Mouse (Mus musculus) limb, embryonic 11.5 days (tissue): ENCODE results near the gene 1500009C09Rik. TPM values are rescaled to one million over a fixed set of nuclear protein-coding genes. Genes with fewer than 3 reads are reported as not detected.

Experiments
- ATAC-seq: fragments of 200-750 bp; cut with Nextera tagmentation; 2 replicates; pipeline ENCODE4 v1.8.0; 2017; ENCODE audit warnings: low read depth; ENCODE audit not compliant: insufficient number of reproducible peaks, low FRiP score, low TSS enrichment
- DNase-seq: peaks from one replicate; pipeline ENCODE4 v3.0.0-alpha.2; 2015; ENCODE audit warnings: low spot score
- H3K27ac ChIP-seq: fragments of 300-500 bp; sonication (generic); replicated peaks from 2 replicates; pipeline ENCODE4 v1.5.1; 2014; ENCODE audit warnings: low read depth, mild to moderate bottlenecking, low read length
- H3K27me3 ChIP-seq: fragments of 300-500 bp; sonication (generic); 2 replicates; pipeline ENCODE4 v1.6.1; 2014; ENCODE audit warnings: mild to moderate bottlenecking, low read length, mixed read lengths; ENCODE audit not compliant: control insufficient read depth, insufficient read depth
- H3K36me3 ChIP-seq: fragments of 300-500 bp; sonication (generic); 2 replicates; pipeline ENCODE4 v1.6.1; 2014; ENCODE audit warnings: mild to moderate bottlenecking, low read length, moderate library complexity, mixed read lengths; ENCODE audit not compliant: control insufficient read depth, insufficient read depth
- H3K4me1 ChIP-seq: fragments of 300-500 bp; sonication (generic); 2 replicates; pipeline ENCODE4 v1.6.1; 2014; ENCODE audit warnings: low read length, mixed read lengths; ENCODE audit not compliant: control insufficient read depth, insufficient read depth
- H3K4me2 ChIP-seq: fragments of 300-500 bp; sonication (generic); 2 replicates; pipeline ENCODE4 v1.6.1; 2014; ENCODE audit warnings: low read depth, mild to moderate bottlenecking, moderate library complexity; ENCODE audit not compliant: severe bottlenecking
- H3K4me3 ChIP-seq: fragments of 300-500 bp; sonication (generic); 2 replicates; pipeline ENCODE4 v1.5.1; 2014; ENCODE audit warnings: low read depth, low read length
- H3K9ac ChIP-seq: fragments of 300-500 bp; sonication (generic); 2 replicates; pipeline ENCODE4 v1.6.1; 2014; ENCODE audit warnings: mild to moderate bottlenecking, low read length
- H3K9me3 ChIP-seq: fragments of 300-500 bp; sonication (generic); 2 replicates; pipeline ENCODE4 v1.6.1; 2016; ENCODE audit warnings: low read length; ENCODE audit not compliant: control insufficient read depth
- WGBS: fragments of 180-500 bp; shearing (Covaris S2); extraction: QIAGEN DNeasy Blood & Tissue Kit; methylation state at CpG from one replicate; pipeline ENCODE4 v1.1.7; 2014; 5-methylcytosine and 5-hydroxymethylcytosine counted together
- polyA plus RNA-seq: library from polyadenylated mRNA; unstranded; fragments of >200 nt; fragmentation: Nextera tagmentation; extraction: Ambion mirVana; gene quantifications from 2 replicates; pipeline ENCODE4 v1.2.1, GENCODE M21; 2014

The 1500009C09Rik gene
- polyA plus RNA-seq, 1 experiment from 2014 or later: not detected

DNA sequence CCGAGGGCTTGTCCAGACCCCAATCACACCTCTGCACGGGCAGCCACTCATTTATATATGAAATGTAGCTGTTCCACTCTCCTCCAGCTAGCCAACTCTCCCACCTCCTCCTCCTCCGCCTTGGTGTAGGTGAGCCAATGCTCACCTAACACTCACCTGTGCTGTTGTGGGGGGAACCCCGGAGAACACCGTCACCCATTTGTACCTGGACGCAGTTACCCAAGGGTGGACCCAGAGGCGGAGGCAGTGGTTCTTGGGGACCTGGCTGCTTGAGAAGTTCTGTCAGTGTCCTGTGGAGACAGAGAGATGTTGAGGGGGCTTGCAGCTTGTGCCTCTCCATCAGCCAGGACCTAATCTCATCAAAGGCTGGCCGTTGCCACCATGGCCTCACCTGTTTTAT, 43.9 kb upstream of the 1500009C09Rik start:
- Histone ChIP-seq H3K9ac (no peak overlapping the region), H3K27me3 (peaks cover 80% of the 10 kb centered on the region), H3K4me1 (0 out of 2 replicates have a peak, but pooled peaks cover 13% of the 10 kb centered on the region), H3K27ac (no peak overlapping the region), H3K36me3 (peaks cover 10% of the 10 kb centered on the region), H3K4me3 (no peak overlapping the region), H3K9me3 (no peaks in the 10 kb centered on the region), H3K4me2 (no peak overlapping the region)
- ATAC-seq (no peak), DNase-seq (no peak)
- WGBS: 82% methylated on average over 8 of the region's 8 CpGs

DNA sequence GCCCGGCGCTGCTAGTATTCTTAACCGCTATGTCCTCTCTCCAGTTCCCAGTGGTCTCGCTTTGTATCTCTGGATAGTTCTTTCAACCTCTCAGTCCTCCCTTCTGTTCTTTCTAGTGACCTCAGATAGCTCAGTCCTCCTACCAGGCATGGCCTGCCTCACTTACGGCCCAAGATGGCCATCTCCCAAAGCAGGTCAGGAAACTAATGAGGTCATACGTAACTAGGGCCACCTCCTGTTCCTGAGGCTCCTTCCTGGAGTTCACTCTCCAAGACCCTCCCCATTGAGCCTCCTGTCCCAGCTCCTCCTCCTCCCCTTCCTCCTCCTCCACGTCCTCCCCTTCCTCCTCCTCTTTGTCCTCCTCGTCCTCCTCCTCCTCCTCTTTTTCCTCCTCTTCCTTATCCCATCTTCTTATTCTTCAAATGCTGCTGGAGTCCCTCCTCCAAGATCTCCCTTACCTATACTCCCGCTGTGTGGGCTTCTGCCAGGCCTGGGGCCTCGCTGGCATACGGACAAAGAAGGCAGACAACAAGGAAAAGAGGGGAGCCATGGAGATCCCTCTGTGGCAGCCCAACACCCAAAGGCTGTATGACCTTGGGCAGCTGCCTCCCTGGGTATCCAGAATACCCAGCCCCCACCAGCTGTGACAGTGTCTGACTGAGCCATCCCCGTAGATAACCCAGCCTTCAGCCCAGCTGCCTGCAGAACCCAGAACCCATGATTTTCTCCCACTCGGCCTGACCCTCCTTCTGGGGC, 42.7 kb upstream of the 1500009C09Rik start:
- H3K4me1 ChIP-seq: 0 out of 2 replicates have a peak, but pooled peaks cover 13% of the 10 kb centered on the region
- H3K27me3 ChIP-seq: peaks cover 88% of the 10 kb centered on the region
- ATAC-seq: no peak
- no peak for DNase-seq
- H3K36me3 ChIP-seq: 0 out of 2 replicates have a peak, but pooled peaks cover 4% of the 10 kb centered on the region
- no peak overlapping the region for H3K4me2 ChIP-seq
- WGBS: 76% methylated on average over 13 of the region's 13 CpGs
- no peaks in the 10 kb centered on the region for H3K9me3 ChIP-seq
- no peak overlapping the region for H3K9ac ChIP-seq
- no peak overlapping the region for H3K27ac ChIP-seq
- no peak overlapping the region for H3K4me3 ChIP-seq

DNA sequence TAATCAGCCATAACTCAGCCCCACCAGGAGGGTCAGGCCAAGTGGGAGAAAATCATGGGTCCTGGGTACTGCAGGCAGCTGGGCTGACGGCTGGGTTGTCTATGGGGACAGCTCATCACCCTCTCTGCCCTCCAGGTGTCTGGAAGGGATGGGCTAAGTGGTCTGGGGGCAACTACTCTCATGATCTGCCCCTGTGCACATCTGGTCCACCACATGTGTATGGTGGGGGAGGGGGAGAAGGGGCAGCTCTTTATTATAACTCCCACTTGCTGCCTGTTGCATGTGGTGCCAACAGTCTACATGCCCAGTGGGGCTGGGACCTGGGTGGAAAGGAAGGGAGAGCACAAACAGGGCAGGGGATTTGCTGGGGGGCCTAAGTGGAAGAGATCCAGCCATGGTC, 41.4 kb upstream of the 1500009C09Rik start:
- peaks cover 93% of the 10 kb centered on the region for H3K27me3 ChIP-seq
- H3K9ac ChIP-seq: no peak overlapping the region
- H3K4me1 ChIP-seq: 0 out of 2 replicates have a peak, but pooled peaks cover 13% of the 10 kb centered on the region
- H3K27ac ChIP-seq: no peak overlapping the region
- DNase-seq: no peak
- no peaks in the 10 kb centered on the region for H3K9me3 ChIP-seq
- no peak overlapping the region for H3K4me3 ChIP-seq
- no peaks in the 10 kb centered on the region for H3K36me3 ChIP-seq
- H3K4me2 ChIP-seq: no peak overlapping the region
- 35% methylated on average over 1 of the region's 1 CpGs for WGBS
- no peak for ATAC-seq

DNA sequence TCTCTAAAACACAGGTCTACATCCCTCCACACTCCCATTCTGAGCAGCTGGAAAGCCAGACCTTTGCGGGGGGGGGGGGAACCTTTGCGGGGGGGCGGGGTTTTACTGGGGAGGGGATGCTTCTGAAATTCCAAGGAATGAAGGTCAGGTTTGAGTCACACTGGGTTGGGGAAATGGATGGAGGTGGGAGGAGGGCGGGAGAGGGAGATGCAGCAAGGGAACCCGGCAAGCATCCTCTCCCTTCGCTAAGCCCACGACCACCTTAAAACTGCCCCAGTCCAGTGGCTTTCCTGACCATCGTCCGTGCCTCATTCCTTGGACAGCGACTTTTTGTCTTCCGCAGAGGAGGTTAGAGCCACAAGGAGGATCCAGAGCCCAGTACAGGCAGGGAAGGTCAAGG, 40.9 kb upstream of the 1500009C09Rik start:
- ATAC-seq: no peak
- Histone ChIP-seq H3K27me3 (peaks cover 93% of the 10 kb centered on the region), H3K9ac (no peak overlapping the region), H3K4me2 (no peak overlapping the region; the same call in 1 of the 2 replicates), H3K4me1 (0 out of 2 replicates have a peak, but pooled peaks cover 13% of the 10 kb centered on the region), H3K4me3 (peak overlapping the region; percentile 34; the same call in 1 of the 2 replicates), H3K27ac (no peak overlapping the region), H3K36me3 (no peaks in the 10 kb centered on the region), H3K9me3 (no peaks in the 10 kb centered on the region)
- WGBS: 2% methylated on average over 11 of the region's 11 CpGs
- DNase-seq: no peak

DNA sequence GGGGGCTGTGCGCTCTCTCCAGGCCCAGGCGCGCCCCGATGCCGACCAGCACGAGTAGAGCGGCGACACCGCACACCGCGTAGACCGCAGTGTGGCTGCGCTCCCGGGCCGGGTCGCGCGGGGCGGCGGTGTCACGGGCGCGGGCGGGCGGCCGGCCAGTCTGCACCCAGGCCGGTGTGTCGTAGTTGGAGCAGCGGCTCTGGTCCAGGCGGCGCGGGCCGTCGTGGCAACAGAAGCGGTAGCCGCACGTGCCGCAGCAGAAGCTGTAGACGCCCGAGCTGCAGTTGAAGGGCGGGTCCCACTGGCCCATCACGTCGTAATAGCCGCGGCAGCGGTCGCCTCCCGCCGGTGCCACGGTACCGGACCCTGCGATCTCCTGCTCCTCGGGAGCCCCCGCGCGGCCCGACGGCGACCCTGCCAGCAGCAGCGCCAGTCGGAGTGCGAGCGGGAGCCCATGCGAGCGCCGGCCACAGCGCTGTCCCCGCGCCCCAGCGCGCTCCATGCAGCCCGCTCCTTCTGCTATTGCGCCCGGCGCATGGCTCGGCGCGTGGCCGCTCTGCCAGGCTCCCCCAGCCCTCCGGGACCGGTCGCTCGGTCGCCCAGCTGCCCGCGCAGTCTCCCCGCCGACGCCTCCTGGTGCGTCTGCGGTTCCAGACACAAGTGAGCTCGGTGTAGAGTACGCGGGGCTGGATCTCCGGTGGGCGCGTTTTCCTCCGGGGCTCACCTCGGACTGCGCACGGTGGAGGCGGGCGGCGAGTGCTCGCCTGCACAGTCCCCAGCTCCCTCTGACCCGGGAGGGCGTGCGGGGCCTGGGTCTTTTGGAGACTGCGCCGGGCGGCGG, 40.1 kb upstream of the 1500009C09Rik start:
- peak; percentile 50; the same call in 1 of the 2 replicates for ATAC-seq
- Histone ChIP-seq H3K9ac (peak overlapping the region; percentile 13; the same call in 1 of the 2 replicates), H3K4me2 (peak overlapping the region; percentile 76), H3K36me3 (no peaks in the 10 kb centered on the region), H3K4me3 (peak overlapping the region; percentile 34), H3K4me1 (0 out of 2 replicates have a peak, but pooled peaks cover 10% of the 10 kb centered on the region), H3K27ac (no peak overlapping the region), H3K27me3 (peaks cover 87% of the 10 kb centered on the region), H3K9me3 (no peaks in the 10 kb centered on the region)
- DNase-seq: peak; percentile 62
- under 1% methylated on average over 104 of the region's 112 CpGs for WGBS

DNA sequence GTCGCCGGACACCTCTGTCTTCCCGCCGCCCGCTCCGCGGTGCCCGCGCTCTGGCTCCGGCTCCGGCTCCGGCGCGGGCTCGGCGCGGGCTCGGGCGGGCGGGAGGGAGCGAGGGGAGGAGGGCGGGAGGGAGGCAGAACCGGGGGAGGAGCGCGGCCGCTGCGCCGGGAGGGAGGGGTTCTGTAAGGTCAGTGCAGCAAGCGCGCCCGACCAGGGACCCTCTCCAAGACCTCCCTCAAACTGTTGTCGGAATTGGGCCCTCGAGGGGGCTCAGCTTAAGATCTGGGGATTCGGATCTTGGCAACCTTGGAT, 39.5 kb upstream of the 1500009C09Rik start, which contains the start of gene Shisa8:
TSS of gene Shisa8 (minus strand) at position 64 of the 312 bp plus-strand sequence.
- 0% methylated on average over 23 of the region's 34 CpGs for WGBS
- peaks cover 81% of the 10 kb centered on the region for H3K27me3 ChIP-seq

DNA sequence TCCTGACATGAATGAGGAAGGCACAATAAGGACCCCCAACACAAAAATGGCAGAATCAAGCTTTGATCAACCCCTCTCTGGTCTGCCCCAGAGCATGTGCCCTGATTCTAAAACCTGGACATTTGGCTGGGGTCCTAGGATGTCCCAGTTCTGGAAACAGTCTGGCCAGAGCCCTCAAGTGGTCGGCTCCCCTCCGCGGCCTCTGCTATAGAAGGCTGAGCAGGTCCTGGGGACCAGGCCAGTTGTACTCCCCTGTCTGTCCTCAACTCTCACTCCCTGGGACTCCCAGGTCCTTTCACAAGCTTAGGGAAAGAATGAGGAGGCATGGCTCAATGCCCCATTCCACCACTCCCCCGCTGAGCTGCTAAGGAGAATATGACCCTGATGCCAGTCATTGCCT, 39.0 kb upstream of the 1500009C09Rik start:
- Histone ChIP-seq H3K27ac (no peak overlapping the region), H3K9me3 (no peaks in the 10 kb centered on the region), H3K27me3 (peaks cover 76% of the 10 kb centered on the region), H3K4me3 (no peak overlapping the region), H3K4me2 (no peak overlapping the region), H3K36me3 (no peaks in the 10 kb centered on the region), H3K9ac (no peak overlapping the region), H3K4me1 (0 out of 2 replicates have a peak, but pooled peaks cover 7% of the 10 kb centered on the region)
- DNase-seq: no peak
- ATAC-seq: no peak
- WGBS: 13% methylated on average over 4 of the region's 4 CpGs

More for the DNA sequence above, 39.5 kb upstream of the 1500009C09Rik start, which contains the start of gene Shisa8:
- Histone ChIP-seq H3K36me3 (no peaks in the 10 kb centered on the region), H3K9me3 (no peaks in the 10 kb centered on the region), H3K9ac (peak within 1 kb of the TSS; percentile 13; the same call in 1 of the 2 replicates), H3K4me1 (0 out of 2 replicates have a peak, but pooled peaks cover 7% of the 10 kb centered on the region), H3K4me3 (peak within 1 kb of the TSS; percentile 34), H3K27ac (no peak within 1 kb of the TSS), H3K4me2 (peak within 1 kb of the TSS; percentile 76)
- DNase-seq (peak; percentile 50), ATAC-seq (no peak)

DNA sequence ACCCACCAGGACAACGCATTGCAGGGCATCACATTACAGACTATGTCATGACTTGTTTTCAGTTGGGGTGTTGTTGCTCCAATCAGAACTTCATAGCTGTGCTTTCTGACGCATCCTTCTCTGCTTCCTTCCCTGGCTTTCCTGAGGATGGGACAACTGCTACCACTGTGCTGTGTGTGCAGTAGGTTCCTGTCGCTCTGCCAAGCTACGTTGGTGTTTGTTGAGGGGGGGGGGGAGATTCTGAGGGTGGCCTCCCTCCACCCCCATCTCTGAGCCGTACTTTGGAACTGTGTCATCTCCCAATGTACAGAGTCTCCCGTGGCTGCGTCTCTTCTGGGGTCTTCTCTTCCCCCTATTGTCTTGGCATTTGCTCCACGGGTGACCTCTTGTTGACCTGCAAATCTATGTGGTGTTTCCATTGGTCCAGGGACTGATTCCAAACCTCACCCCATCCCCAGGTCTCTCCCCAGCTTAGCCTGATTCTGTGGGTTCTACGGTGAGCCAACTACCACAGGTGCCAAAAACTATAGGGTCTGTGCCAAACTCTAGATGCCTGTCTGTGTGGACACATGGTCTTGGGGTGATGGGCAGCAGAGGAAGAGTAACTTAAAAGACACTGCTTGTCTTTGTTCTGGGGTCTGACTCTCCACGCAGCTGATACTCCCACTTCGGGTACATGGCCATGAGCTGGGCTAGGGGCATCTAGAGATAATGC, 36.7 kb upstream of the 1500009C09Rik start:
- no peak for ATAC-seq
- H3K4me2 ChIP-seq: no peak overlapping the region
- H3K27me3 ChIP-seq: peaks cover 55% of the 10 kb centered on the region
- no peak overlapping the region for H3K9ac ChIP-seq
- no peak overlapping the region for H3K4me3 ChIP-seq
- no peaks in the 10 kb centered on the region for H3K36me3 ChIP-seq
- DNase-seq: no peak
- H3K9me3 ChIP-seq: no peaks in the 10 kb centered on the region
- H3K4me1 ChIP-seq: 0 out of 2 replicates have a peak, but pooled peaks cover 7% of the 10 kb centered on the region
- no peak overlapping the region for H3K27ac ChIP-seq
- WGBS: 45% methylated on average over 11 of the region's 11 CpGs
